Mouse (Mus musculus): ENCODE data around the gene Sf3b5. TPM values are rescaled to one million over a fixed set of nuclear protein-coding genes. Genes with fewer than 3 reads are reported as not detected.
"Not testable (repeated sequence)": the region's sequence is repeated elsewhere in the genome, so short reads cannot be mapped to it uniquely, and the experiment has no call there.

Sf3b5 gene
- total RNA-seq, 4 experiments from 2014 or later, result 6.7 to 9.4 (median 7.5) TPM

- DNase-seq (ENCODE audit: low spot score in 2 of 2), result peak; percentile 97
These were observed 3.0 kb downstream of the Sf3b5 start for GRCm38 (mm10) chr10:13007876-13008736.

DNA sequence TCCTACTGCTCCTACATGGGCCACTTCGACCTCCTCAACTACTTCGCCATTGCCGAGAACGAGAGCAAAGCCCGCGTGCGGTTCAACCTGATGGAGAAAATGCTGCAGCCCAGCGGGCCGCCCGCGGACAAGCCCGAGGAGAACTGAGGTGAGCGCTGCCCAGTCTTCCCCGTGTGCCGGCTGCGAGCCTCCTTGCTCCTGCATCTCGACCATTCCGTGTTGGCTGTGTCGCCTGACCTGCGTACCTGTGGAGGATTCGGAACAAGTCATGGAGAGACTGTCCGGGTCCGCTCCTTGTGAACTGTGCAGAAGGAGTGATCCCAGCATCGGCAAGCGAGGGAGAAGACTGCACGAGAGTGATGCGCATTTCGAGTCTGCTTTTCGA, 3.6 kb downstream of the Sf3b5 start:
- DNase-seq (ENCODE audit: low spot score in 2 of 2), result no peak

DNA sequence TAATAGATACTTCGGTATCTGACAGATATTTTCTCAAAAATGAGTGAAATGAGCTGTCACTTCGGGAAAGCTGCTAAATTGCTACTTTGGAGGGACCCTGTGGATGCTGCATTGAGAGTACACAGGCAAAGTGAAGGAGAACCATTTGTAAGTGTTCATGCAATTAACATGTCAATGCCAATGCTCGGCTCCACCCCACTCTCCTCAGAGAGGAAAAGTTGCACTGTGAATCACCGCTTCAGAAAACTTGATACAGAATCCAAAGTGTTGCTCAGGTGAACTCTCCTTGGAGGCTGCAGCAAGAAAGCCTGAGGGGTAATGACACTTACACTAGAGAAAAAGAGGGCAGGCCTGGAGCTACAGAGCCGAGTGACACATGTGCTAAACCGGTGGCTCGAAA, 8.9 kb downstream of the Sf3b5 start:
- no peak for DNase-seq (ENCODE audit: low spot score in 2 of 2)

DNA sequence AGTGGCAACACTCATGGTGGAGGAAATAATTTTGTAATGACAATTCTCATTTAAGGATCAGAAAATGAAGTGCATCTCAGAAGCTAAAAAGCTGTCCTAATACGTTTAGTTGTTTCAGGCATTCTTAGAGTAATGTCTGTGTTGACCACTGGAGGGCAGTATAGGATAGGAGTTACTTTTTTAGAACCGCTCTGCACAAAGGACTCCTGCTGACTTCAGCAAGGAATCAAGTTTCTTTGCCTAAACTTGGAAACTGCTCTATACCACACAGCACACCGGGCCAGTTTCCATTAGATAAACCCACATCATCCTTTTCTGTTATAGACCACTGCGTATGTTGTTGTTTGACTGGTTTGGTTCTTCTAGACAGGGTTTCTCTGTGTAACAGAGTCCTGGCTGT, 11.4 kb downstream of the Sf3b5 start:
- peak; percentile 29 to 58 for DNase-seq (ENCODE audit: low spot score in 2 of 2)

GRCm38 (mm10) chr10:13018510-13018909, 13.4 kb downstream of the Sf3b5 start:
- DNase-seq (ENCODE audit: low spot score in 2 of 2), result no peak

GRCm38 (mm10) chr10:13019026-13019425, 13.9 kb downstream of the Sf3b5 start:
- DNase-seq (ENCODE audit: low spot score in 2 of 2), result no peak

- DNase-seq (ENCODE audit: low spot score in 2 of 2), result no peak
These were observed 17.0 kb downstream of the Sf3b5 start for GRCm38 (mm10) chr10:13022103-13022502.

DNA sequence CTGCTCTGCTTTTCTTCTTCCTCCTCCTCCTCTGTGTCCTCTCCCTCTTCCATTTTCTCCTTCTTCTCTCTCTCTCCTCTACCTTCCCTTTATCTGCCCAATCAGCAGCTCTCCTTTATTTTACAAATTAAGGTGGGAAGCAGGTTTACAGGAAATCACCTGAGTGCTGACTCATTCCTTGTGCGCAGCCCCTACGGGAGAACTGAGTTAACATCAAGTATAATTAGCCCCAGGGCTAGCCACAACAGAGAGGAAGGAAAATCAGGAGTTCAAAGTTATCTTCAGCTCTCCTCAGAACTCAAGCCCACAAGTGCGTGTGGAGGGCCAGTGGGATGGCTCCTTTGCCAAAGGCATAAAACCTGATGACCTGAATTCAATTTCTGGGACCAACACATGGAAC, 18.8 kb downstream of the Sf3b5 start:
- DNase-seq (ENCODE audit: low spot score in 2 of 2), result not testable (repeated sequence)

DNA sequence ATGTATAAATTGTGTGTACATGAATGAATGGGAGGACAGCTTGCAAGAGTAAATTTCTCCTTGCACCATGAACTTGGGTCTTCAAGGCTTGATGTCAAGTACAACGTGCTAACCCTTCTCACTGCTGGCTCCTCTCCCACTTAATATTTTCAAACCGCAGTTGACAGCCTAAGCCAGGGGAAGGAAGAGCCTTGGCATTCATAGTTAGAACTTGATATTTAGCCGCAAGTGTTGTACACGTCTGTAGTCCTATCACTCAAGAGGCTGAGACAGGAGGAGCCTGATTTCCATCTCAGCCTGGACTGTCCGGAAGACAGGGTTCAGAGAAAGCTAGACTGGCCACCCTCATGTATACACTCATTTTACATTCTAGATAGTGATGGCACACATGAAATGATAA, 22.6 kb downstream of the Sf3b5 start:
- DNase-seq (ENCODE audit: low spot score in 2 of 2), result no peak

DNA sequence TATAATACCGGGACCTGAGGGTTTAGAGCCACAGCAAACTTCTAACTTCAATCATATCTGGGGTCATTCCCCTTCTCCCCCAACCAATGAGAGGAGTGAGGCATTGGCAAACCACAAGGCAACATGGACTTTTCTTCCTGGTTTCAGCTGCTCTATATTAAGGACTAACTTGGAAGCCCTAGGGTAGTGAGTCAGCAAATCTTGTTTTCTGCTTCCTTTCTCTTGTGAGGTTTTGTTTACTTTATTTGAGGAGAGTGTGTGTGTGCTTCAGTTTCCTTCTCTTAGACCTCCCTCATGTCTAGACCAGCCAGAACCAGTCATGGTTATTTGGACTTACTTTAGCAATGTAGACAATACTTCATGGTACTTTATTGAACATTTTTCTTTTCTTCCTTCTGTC, 23.1 kb downstream of the Sf3b5 start:
- DNase-seq (ENCODE audit: low spot score in 2 of 2), result no peak

- DNase-seq (ENCODE audit: low spot score in 2 of 2), result no peak
These were observed 24.3 kb downstream of the Sf3b5 start for GRCm38 (mm10) chr10:13029416-13029815.

DNA sequence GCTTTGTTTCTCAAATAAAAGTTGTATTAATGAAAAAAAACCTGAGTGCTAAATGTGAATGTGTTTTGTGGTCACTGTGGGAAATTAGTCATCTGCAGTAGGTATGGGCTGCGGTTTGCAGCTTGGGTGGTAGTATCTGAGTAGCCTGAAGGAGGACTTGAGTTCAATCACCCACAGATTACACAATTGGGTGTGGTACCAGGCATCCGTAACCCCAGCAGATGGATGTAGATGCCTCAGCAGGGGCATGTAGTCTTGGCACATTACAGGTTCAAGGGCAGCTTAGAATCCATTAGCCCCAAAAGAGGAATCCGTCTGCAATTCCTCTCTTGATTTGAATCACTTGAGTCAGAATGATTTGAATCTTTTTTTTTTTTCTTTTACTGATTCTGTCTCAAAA, 30.1 kb downstream of the Sf3b5 start:
- no peak for DNase-seq (ENCODE audit: low spot score in 2 of 2)

- no peak for DNase-seq (ENCODE audit: low spot score in 2 of 2)
These were observed 34.6 kb downstream of the Sf3b5 start for GRCm38 (mm10) chr10:13039637-13040174.

- peak; percentile 26 to 74 for DNase-seq (ENCODE audit: low spot score in 2 of 2)
These were observed 39.5 kb downstream of the Sf3b5 start for GRCm38 (mm10) chr10:13044659-13045058.

GRCm38 (mm10) chr10:13047816-13048215, 42.7 kb downstream of the Sf3b5 start:
- no peak for DNase-seq (ENCODE audit: low spot score in 2 of 2)

DNA sequence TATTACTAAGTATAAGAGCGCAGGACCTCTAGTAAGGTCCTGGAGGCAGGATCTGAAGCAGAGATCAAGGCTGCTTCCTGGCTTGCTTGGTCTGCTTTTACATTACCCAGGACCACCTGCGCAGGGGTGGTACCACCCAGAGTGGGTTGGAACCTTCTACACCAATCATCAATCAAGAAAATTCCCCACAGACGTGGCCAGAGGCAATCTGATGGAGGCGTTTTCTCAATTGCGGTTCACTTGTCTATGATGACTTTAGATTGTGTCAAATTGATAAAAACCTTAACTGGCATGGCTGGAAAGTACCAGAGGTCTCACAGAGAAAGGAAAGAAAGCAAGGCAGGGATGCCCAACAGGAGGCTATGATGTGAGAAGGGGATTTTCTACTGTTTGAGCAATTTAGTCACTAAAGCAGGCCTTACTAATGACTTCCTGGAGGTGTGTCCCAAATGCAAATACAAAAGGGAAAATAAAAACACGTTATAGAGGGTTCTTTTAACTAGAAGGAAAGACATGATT, 51.8 kb downstream of the Sf3b5 start:
- DNase-seq (ENCODE audit: low spot score in 2 of 2), result no peak

Other genes with a start within 250 kb of the Sf3b5 start
- gene Utrn, start 136.0 kb upstream of the Sf3b5 start, total RNA-seq (2022), result 10 to 100 TPM; 39.9 to 46.6 (median 44.0) TPM
- under 1 TPM; 0.13 to 0.61 (median 0.26) TPM for gene Stx11, start 41.0 kb upstream of the Sf3b5 start, total RNA-seq (2022)
- 10 to 100 TPM; 22.2 to 28.7 (median 28.1) TPM for gene Plagl1, start 55.2 kb downstream of the Sf3b5 start, total RNA-seq (2022)
- not detected for gene Zc2hc1b, start 172.7 kb downstream of the Sf3b5 start, total RNA-seq (2022)
- gene Ltv1, start 187.8 kb downstream of the Sf3b5 start, total RNA-seq (2022), result 10 to 100 TPM; 19.8 to 26.7 (median 23.1) TPM

All from layer of hippocampus, adult 8-10 months (tissue).